Mouse (Mus musculus) bone marrow macrophage, adult 2 months (primary cell): ENCODE measurements around the gene Gm7075.

ENCODE experiments used
- CTCF ChIP-seq: IDR thresholded peaks from 2 replicates; pipeline ENCODE4 v1.5.1; 2012; ENCODE audit warnings: low read depth, mild to moderate bottlenecking, low read length, moderate library complexity
- POLR2A ChIP-seq: IDR thresholded peaks from 2 replicates; pipeline ENCODE4 v1.6.1; 2012; ENCODE audit warnings: mild to moderate bottlenecking, low read depth, low read length, borderline replicate concordance

- TF ChIP-seq CTCF (no peak), POLR2A (no peak)
Observed at GRCm38 (mm10) chr10:63453926-63454325, 32.3 kb upstream of the Gm7075 start.
